Mouse (Mus musculus) brain, adult 2 months (tissue): ENCODE measurements at regions not wholly inside any gene's neighbourhood (a gene's known extent, or its start where the extent isn't known, plus 50 kb on each side); places are given as distances from the start of the nearest gene placed in this dataset.

Source experiments
- DNase-seq: peaks from one replicate; pipeline ENCODE4 v3.0.0; 2011; ENCODE audit warnings: low read depth, low spot score

DNA sequence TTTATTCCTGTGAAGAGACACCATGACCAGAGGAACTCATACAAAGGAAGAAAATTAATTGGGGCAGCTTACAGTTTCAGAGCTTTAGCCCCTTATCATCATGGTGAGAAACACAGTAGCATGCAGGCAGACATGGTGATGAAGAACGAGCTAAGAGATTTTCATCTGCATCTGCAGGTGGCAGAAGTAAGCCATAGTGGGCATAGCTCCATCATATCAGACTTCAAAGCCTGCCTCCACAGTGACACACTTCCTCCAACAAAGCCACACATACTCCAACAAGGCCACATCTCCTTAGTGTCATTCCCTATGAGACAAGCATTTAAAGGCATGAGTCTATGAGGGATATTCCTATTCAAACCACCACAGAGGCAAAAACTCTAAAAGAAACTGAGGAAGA lies 800.7 kb upstream of the Pcdh9 start:
- DNase-seq, result no peak

DNA sequence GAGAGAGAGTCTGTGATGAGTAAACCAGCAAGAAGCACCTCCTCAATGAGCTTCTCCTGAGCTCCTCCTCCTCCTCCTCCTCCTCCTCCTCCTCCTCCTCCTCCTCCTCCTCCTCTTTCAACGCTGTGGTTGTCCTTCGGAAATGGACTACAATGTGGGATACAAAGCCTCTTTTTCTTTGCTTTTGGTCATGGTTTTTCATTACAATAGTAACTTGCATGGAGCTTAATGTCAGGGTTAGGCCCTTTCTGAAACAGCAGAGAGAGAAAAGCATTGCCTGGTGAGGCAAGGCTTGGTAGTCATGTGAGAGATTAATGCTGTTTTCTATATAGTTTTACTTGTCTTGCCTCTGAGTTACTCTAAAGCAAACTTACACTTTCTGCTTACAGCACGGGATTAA lies 787.2 kb upstream of the Pcdh9 start:
- DNase-seq, result no peak

DNA sequence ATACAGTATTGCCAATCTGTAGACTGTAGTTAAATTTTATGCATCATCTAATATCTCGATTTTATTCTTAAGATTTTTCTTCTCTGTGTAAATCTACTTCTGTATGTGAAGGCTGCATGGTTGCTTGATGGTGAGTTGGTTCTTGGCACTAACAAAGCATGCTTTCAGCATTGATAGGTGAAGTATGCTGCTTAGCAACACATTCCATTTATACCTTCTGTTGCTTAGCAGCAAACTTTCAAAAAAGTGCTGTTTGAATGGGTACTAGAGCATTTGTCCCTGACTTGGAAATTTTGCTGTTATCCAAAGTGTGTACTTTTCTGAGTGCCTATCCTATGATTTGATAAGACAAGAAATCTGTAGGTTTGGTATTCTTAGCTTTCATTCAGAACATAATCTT lies 763.1 kb upstream of the Pcdh9 start:
- DNase-seq, result peak; percentile 51

DNA sequence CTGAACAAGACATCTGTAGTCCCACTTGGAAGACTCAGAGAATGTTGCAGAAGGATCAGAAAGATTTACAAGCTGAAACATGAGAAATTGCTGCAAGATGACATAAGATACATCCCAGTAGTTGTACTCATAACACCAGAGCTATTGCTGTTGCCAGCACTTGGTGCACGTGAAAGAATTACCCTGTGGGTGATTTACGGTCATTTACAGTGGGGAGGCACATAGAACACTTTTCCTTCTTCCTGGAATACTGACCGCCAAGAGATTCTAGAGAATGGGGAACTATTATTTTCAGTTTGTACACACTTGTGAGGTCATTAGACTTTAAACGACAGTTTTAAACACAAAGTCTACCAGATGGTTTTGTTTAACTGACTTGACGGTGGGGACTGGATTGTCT lies 724.5 kb upstream of the Pcdh9 start:
- DNase-seq, result no peak
